Mouse (Mus musculus): ENCODE data around the gene Cilp. TPM values are rescaled to one million over a fixed set of nuclear protein-coding genes. Genes with fewer than 3 reads are reported as not detected.
"Not testable (repeated sequence)": the region's sequence is repeated elsewhere in the genome, so short reads cannot be mapped to it uniquely, and the experiment has no call there.

The Cilp gene
- 100 to 1,000 TPM in 1 of 2 experiments, 10 to 100 TPM in 1; 28.8 to 105 TPM for total RNA-seq (2021)
- long read RNA-seq, experiment 1, partial matches to known transcripts: 1 of 16 reads
- long read RNA-seq, experiment 1, other reads (novel, unspliced or antisense): 15 of 16 reads
- long read RNA-seq, experiment 2, full-length matches to known transcripts: 11 of 49 reads
- long read RNA-seq, experiment 2, partial matches to known transcripts: 38 of 49 reads
- long read RNA-seq, experiment 2, other reads (novel, unspliced or antisense): 0 of 49 reads

DNA sequence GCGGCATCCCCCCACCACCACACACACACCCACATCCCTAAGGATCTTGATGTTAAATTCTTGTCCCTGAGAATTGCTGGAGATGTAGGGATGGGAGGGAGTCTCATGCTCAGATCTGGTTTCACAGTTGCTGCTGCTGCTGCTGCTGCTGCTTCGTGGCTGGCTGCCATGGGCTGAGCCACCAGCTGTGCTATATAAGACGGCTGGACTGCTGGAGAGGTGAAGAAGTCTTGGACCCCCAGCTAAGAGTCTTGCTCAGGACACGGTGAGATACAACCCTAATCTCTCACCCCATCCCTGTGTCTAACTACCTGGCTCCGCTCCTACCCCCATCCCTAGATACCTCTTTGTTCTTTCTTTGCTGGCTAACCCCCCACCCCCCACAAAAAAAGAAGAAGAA is at the start of gene Cilp:
Gene Cilp, plus strand, starts transcription at position 222 of the 400 bp plus-strand sequence.
- DNase-seq: peak; percentile 54

DNA sequence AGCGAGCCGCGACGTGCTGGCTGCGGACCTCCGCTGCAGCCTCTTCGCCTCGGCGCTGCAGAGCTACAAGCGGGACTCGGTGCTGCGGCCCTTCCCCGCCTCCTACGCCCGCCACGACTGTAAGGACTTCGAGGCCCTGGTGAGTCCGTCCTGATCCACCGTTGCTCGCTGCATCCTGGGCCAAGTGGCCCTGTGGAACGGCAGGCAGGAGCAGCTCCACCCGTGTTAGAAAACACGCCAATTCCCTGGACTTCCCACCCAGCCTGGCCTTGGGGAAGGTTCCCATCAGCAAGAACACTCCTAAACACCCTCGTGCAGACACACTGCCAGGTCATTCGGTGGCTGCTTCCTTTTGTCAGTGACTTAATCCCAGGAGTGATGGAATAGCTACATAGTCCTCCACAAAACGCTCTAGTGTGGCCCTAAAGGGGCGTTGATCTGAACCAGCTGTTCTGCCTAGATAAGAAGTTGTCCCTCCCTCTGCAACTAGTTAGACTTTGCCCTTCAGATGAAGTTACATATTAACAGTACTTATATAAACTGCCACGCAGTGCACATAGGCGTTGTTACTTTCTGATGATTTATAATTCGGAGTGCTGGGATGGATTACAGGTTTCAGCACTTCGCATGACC is 49.4 kb upstream of the Cilp start:
- no peak for DNase-seq

DNA sequence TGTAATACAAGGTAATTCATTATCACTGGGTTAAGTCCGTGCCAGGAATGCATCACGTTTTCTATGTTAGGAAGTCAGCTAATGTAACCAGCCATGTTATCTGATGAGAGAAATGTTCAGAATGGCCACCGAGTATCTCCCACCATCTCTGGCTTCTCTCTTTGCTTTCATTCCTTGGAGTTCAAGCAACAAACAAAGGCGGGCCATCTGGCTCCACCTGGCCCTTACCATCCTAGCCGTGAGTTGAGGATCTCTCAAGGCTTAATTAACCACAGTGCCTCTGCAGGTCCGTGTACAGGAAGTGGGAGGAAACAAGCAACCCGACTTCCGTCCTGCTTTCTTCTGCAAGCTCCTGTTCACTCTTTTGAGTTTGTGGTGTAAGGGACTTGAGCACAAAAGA is 48.0 kb upstream of the Cilp start:
- DNase-seq: no peak

DNA sequence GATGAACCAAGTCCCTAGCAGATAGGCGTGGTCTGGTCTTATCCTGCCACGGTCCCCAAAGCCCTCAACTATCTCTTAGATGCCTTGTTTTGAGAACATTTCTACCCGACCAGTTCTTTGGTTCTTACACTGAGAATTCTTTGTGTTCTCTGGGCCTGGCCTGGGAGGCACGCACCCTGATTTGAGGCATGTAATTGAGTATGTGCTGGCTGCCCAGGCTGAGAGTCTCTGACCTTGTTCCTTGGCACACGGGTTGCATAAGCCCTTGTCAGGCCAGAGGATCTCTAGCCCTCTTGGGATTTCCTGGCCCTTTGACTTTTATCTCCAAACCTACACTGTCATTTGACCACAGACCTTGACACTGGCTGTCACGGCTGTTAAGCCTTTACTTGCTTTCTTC is 47.3 kb upstream of the Cilp start:
- peak; percentile 55 for DNase-seq

DNA sequence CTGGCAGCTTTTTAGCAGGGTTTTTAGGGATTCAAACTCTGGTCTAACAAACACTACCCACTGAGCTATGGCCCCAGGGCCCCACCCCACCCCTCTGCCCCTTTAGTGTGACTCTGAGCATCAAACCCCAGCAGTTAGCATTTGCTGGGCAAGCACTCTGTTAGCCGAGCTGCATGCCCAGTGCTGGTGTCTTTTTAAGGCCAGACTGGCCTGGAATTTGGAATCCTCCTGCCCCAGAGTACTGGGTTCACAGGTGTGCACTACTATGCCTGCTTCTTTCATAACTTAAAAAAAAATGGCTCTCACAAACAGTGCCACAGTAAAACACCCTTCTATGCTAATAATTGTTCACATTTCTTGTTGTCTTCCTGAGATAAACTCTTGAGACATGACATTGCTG is 46.1 kb upstream of the Cilp start:
- DNase-seq: no peak

DNA sequence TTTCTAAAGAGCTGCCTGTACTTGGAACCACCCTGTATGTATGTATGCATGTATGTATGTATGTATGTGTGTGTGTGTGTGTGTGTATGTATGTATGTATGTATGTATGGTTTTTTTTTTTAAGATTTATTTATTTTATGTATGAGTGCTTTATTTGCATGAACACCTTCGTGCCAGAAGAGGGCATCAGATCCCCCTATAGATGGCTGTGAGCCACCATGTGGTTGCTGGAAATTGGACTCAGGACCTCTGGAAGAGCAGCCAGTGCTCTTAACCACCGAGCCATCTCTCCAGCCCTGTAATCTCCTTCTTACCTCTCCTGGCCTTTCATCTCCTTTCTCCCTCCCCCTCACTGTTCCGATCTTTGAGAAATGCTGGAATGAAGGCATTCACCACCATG is 44.6 kb upstream of the Cilp start:
- DNase-seq: not testable (repeated sequence)

DNA sequence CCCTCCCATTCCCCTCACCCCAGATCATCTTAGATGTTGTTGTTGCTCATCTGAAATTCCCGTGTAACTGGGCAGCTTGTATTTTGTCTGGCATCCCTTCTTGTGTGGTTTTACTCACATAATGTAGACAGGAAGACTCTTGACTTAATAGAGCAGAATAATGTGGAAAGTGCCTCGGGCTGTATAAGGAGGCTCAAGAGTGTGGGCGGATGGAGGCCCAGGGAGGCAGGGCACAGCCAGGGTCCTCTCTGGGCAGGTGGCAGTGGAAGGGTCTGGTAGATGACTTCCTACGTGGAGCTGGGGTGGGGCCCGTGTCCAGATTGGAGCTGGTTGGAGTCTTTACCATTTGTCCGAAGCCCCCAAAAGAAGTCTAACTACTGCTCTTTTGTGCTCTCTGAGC is 41.1 kb upstream of the Cilp start:
- no peak for DNase-seq

DNA sequence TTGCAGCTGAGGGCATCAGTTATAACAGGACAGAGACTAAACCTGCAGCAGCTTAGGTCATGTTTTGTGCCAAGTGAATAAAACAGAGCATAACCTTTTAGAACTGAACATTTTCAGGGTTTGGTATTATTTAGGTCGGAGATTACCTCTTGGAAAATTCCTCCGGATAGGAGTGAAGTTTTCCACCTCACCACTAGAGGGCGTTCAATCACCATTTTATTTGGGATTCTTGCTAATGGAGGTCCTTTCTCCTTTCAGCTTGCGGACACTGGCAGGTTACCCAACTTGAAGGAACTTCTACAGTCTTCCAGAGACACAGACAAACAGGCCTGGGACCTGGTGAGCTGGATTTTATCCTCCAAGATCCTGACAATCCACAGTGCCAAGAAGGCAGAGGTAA is 39.2 kb upstream of the Cilp start:
- no peak for DNase-seq

DNA sequence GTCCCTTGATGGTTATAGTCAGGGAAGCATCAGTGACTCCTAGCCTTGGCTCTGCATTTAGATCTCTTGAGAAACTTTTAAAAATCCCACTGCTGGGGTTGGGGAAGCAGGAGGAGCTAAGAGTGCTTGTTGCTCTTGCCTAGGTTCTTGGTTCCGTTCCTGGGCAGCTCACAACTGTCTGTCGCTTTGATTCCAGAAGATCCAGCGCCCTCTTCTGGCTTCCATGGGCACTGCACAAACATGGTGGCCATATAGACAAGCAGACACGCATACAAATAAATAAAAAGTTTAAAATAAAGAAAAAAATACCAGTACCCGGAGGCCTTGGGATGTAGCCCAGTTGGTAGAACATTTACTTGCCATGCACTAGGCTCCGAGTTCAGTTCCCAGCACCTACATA is 34.7 kb upstream of the Cilp start:
- DNase-seq: no peak

DNA sequence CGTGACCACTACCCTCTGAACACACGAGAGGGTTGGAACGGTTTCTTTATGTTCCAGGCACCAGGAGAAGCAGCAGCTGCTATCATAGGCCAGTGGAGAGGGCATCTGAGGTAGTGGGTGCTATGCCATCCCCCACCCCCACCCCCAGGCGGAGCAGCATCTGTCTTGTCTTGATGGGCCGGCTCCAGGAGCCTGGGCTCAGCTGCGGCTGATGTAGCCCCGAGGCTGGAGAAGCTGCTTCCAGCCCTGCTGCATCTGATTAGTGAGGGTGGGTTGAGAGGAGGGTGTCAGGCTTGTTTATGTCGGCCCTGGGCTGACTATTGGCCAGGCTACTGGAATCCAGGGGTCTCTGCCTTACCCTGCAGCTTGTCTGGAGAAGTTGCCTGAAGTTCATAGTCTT is 33.7 kb upstream of the Cilp start:
- DNase-seq: peak; percentile 21

DNA sequence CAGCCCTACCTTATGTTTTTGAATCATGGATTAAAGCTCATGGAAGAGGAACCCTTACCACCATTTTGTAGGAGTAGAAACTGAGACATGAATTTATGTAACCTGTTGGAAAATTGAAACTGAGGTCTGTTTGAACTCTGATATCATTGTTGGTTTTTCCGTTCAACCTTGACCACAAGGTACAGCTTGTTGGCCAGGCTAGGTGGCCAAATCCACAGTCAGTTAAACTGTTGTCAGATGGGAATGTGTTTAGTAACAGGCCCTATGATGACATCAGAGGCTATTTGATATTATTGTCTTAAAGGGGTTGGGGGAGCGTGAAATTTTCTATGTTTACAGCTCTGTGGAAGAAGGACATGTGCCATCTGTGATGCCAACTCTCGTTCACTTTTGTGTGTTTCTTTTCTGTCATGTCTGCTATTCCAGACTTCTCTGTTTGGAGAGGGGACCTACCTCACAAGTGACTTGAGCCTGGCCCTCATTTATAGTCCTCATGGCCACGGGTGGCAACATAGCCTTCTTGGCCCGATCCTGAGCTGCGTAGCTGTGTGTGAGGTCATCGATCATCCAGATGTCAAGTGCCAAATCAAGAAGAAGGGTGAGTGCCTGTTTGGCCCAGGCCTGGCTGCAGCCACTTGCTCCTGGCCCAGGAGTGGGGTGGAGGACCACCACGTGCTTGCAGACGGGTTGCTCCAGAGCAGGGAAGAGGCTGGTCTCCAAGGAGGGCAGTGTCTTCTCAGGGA is 31.6 kb upstream of the Cilp start:
- no peak for DNase-seq

DNA sequence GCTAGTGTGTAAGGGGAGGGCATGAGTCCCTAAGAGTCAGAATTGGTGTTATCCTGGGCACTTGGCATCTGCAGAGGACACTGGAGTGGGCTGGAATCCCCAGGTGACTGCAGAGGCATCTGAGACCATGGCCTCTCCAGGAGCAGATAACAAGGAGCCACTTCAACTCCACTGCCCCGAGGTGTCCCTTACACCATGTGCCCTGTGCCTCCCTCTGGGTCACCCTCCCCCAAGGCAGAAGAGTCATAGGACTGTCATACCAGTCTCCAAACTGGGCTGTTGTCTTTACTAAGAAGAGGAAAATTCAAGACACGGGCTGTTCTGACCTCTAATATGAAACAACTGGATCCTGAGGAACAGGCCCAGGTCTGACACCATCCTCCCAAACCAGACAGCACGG is 30.2 kb upstream of the Cilp start:
- no peak for DNase-seq

DNA sequence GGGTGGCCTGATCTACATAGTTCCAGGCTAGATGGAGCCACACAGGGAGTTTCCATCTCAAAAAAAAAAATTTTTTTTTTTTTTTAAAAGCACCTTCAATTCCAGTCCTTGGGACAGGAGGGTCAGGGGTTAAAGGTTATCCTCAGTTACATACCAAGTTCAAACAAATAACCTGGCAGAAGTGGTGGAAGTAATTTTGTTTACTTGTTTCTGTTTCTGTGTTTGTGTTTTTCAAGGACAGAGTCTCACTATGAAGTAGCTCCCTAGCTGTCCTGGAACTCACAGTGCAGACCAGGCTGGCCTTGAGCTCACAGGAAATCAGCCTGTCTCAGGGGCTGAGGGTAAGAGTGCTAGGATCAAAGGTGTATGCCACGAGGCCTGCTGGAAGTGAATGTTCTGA is 29.4 kb upstream of the Cilp start:
- DNase-seq: no peak

DNA sequence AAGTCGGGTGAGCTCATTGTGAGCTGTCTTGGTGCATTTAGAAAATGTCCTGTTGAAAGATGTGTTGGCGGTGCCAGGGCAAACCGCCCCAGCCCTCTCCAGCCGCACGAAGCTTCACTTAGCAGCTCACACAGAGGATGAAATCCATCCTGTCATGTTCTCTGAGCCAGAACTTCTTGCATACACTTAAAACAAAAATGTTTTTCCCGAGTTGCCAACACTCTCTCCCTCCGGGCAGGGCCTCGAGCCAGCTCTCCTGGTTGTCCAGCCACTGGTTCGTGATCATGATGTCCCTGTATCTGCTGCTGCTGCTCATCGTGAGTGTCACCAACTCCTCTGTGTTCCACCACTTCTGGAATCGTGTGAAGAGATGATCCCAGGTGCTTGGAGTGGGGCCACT is 27.4 kb upstream of the Cilp start:
- DNase-seq: peak; percentile 26

DNA sequence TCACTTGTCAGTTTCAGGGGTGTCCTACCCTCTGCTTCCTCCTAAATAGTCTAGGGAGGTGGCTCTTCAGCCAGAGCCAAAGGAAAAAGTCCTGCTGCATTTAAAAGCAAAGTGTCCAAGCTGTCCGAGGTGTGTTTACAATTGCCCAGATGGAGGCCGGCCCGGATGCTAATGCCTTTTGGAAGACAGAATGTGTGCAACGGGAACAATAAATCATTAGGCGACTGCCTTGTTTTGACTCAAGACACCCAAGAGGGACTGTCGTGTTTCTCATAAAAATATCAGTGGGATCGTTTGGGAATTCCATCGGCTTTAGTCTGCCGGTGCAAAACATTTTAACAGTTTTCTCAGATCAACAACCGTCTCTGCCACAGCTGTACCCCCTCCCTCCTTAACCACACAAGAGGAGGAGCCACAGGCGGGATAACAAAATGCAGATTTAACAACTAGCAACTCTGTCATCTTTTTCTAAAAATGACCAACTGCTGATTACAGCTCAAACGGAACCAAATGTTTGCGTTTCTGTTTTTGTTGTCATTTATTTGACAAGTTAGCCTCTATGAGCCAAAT is 26.7 kb upstream of the Cilp start:
- peak; percentile 37 for DNase-seq

DNA sequence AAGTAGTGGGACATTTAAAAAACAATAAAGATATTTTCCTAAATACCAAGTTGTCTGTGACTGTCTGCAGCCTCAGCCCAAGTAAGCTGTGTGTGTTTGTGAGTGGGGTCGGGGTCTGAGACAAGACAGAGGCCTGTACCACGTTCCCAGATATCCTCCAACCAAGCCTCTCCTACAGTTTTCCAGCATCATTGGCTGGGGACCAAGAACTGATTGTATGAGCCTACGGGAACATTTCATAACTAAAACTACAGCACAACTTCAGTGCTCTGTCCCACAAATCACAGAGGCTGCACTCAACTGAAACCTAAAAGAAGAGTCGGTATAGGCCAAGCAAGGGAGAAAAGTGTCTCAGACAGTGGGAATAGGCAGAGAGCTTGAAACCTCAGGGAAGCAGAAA is 25.8 kb upstream of the Cilp start:
- DNase-seq: no peak

DNA sequence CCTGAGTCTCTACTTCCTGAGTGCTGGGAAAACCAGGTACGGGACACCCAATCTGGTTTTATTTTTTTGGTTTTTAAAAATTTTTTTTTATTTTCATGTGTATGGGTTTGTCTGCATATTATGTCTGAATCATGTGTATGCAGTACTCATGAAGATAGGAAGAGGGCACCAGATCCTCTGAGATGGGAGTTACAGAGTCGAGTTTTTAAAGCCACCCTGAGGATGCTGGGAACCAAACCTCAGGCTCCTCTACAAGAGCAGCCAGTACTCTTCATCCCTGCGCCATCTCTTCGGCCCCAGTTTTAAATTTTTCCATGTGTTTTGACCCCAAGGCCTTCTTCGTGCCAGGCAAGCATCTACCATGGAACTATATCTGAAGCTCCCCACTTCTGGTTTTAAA is 25.2 kb upstream of the Cilp start:
- no peak for DNase-seq

DNA sequence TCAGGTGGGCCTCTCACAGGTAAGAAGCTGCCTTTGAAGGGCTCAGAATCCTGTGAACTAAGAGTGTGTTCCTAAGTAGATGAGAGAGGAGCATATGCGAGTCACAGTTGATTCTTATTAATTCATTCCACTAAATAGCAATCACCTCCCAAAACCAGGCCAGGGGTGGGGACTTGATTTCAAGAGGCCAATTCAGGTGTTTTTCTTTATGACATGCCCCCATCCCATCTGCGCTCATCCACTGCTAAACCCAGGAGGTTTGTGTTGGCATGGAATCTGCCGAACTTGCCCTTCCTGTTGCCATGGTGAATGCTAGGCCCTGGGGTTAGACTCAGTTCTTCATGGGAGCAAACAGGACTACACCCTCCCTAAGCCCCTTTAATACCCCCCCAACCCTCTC is 24.4 kb upstream of the Cilp start:
- DNase-seq: no peak

DNA sequence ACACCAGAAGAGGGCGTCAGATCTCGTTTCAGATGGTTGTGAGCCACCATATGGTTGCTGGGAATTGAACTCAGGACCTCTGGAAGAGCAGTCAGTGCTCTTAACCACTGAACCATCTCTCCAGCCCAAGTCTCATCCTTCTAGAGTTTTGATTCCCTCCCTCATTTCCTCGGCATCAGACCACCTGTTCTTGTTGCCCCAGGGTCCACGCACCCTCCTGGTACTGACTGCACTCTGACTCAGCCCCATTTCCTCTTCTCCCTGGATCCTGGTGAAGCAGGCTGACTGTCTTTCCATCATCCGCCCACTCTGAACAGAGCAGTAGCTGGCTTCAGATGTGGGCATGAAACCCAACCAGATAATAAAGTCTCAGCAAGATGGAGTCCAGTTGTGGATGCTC is 23.0 kb upstream of the Cilp start:
- no peak for DNase-seq

DNA sequence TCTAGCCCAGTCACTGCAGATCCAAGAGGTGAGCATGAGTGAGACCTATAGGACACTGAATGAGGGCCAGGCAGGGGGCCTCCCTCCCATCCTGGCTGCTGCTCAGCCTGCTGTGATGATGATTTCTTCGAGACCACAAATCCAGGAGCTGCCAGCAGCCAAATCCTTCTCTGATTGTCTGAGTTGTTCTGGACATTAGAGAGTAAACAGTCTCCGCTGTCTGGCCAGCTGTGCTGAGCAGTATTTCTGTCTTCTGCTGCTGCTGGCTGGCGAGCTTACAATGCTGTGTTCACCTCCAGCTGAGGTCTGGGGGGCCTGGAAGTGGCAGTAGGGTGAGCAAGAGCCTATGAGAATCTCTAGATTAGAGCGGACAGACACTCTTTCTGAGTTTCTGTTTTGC is 21.7 kb upstream of the Cilp start:
- DNase-seq: no peak

DNA sequence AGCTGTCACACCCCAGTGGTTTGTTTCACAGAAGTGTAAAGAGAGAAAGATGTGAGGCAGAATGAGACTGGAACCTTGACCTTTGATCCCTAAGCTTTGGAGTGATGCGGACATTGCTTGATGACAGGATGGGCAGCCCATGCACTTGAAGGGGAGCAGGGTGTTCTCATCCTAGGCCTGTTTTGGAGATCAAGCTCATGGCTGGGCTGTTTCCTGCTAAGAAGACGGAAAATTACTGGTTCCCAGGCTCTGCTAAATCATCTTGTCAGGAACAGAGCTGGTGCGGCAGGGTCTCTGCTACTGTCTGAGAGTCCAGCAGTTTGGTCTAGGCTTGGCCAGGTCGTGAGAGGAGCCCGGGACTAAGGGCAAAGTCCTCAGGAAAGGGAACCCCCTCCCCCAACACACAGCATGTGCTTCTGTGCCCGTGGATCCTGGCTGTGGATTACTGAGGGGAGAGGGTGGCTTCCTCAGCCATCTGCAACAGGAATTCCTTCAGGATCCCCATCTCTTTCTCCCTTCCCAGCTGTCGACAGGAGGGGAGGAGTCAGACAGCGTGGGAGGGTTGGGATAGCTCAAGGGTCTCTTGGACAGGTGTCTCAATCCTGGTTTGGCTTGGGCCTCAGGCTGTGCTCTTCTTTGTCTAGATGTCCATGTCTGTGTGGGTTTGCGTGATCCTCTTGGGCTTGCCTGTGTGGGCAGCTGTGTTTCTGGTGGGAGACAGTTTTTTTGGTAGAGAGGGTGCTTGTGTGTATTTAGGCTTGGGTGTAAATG is 20.8 kb upstream of the Cilp start:
- DNase-seq: no peak

All from gastrocnemius, postnatal 25 days (tissue).